Mouse (Mus musculus) limb, embryonic 12.5 days (tissue): ENCODE data around the gene Creb1. TPM values are rescaled to one million over a fixed set of nuclear protein-coding genes. Genes with fewer than 3 reads are reported as not detected.
A peak's percentile ranks its signal among the peaks of the same experiment; 100 is the strongest.

ENCODE experiments used
- ATAC-seq: fragments of 200-750 bp; cut with Nextera tagmentation; 2 replicates; pipeline ENCODE4 v1.8.0; 2017; ENCODE audit warnings: low read depth, moderate TSS enrichment; ENCODE audit not compliant: insufficient number of reproducible peaks, insufficient read depth, low FRiP score, low TSS enrichment
- H3K27ac ChIP-seq: fragments of 300-500 bp; sonication (generic); 2 replicates; pipeline ENCODE4 v1.5.1; 2016; ENCODE audit warnings: mild to moderate bottlenecking, moderate library complexity
- H3K27me3 ChIP-seq: fragments of 300-500 bp; sonication (generic); 2 replicates; pipeline ENCODE4 v1.6.1; 2016; ENCODE audit warnings: mild to moderate bottlenecking, moderate library complexity
- H3K36me3 ChIP-seq: fragments of 300-500 bp; sonication (generic); 2 replicates; pipeline ENCODE4 v1.6.1; 2016; ENCODE audit warnings: mild to moderate bottlenecking, moderate library complexity
- H3K4me1 ChIP-seq: fragments of 300-500 bp; sonication (generic); replicated peaks from 2 replicates; pipeline ENCODE4 v1.6.1; 2016
- H3K4me2 ChIP-seq: fragments of 300-500 bp; sonication (generic); 2 replicates; pipeline ENCODE4 v1.6.1; 2016; ENCODE audit warnings: mild to moderate bottlenecking, moderate library complexity
- H3K4me3 ChIP-seq: fragments of 300-500 bp; sonication (generic); replicated peaks from 2 replicates; pipeline ENCODE4 v1.5.1; 2016; ENCODE audit warnings: mild to moderate bottlenecking
- H3K9ac ChIP-seq: fragments of 300-500 bp; sonication (generic); replicated peaks from 2 replicates; pipeline ENCODE4 v1.6.1; 2016; ENCODE audit warnings: mild to moderate bottlenecking, moderate library complexity
- H3K9me3 ChIP-seq: fragments of 300-500 bp; sonication (generic); 2 replicates; pipeline ENCODE4 v1.6.1; 2016; ENCODE audit warnings: mild to moderate bottlenecking, moderate library complexity
- WGBS: fragments of 180-500 bp; shearing (Covaris S2); methylation state at CpG from one replicate; pipeline ENCODE4 v1.1.7; 2016; 5-methylcytosine and 5-hydroxymethylcytosine counted together
- polyA plus RNA-seq: library from polyadenylated mRNA; unstranded; fragments of >200 nt; fragmentation: Nextera tagmentation; extraction: Ambion mirVana; gene quantifications from 2 replicates; pipeline ENCODE4 v1.2.1, GENCODE M21; 2016

Creb1 gene
- polyA plus RNA-seq: 49.4 and 51.6 TPM in 2 replicates

GRCm38 (mm10) chr1:64532589-64533470, at the start of gene Creb1:
Creb1 (plus strand) TSS chr1:64532645.
- Histone ChIP-seq H3K9ac (peak within 1 kb of the TSS; percentile 98), H3K27me3 (no peaks in the 10 kb centered on the region), H3K4me1 (peaks cover 25% of the 10 kb centered on the region), H3K4me3 (peak within 1 kb of the TSS; percentile 86), H3K9me3 (no peaks in the 10 kb centered on the region), H3K4me2 (peak within 1 kb of the TSS; percentile 75), H3K36me3 (peaks cover 3% of the 10 kb centered on the region; the same call in 1 of the 2 replicates), H3K27ac (peak within 1 kb of the TSS; percentile 100)
- WGBS: under 1% methylated on average over 97 of the region's 119 CpGs
- peak; percentile 98 for ATAC-seq

- H3K27me3 ChIP-seq: no peaks in the 10 kb centered on the region
- no peak overlapping the region for H3K4me2 ChIP-seq
- 63% methylated on average over 4 of the region's 4 CpGs for WGBS
- no peaks in the 10 kb centered on the region for H3K4me1 ChIP-seq
- H3K4me3 ChIP-seq: no peak overlapping the region
- H3K27ac ChIP-seq: no peak overlapping the region
- H3K36me3 ChIP-seq: no peaks in the 10 kb centered on the region
- no peak overlapping the region for H3K9ac ChIP-seq
- ATAC-seq: no peak
- H3K9me3 ChIP-seq: no peaks in the 10 kb centered on the region
Measured at GRCm38 (mm10) chr1:64488521-64489029, 43.9 kb upstream of the Creb1 start.

GRCm38 (mm10) chr1:64496803-64497202, 35.6 kb upstream of the Creb1 start:
- no peaks in the 10 kb centered on the region for H3K27me3 ChIP-seq
- H3K4me3 ChIP-seq: no peak overlapping the region
- no peaks in the 10 kb centered on the region for H3K36me3 ChIP-seq
- H3K9ac ChIP-seq: no peak overlapping the region
- no peak overlapping the region for H3K27ac ChIP-seq
- no peak overlapping the region for H3K4me2 ChIP-seq
- H3K4me1 ChIP-seq: no peaks in the 10 kb centered on the region
- ATAC-seq: no peak
- no peaks in the 10 kb centered on the region for H3K9me3 ChIP-seq

GRCm38 (mm10) chr1:64501382-64502140, 30.9 kb upstream of the Creb1 start:
- H3K9me3 ChIP-seq: no peaks in the 10 kb centered on the region
- no peak overlapping the region for H3K4me3 ChIP-seq
- no peak overlapping the region for H3K9ac ChIP-seq
- H3K4me2 ChIP-seq: no peak overlapping the region
- ATAC-seq: no peak
- no peaks in the 10 kb centered on the region for H3K27me3 ChIP-seq
- H3K27ac ChIP-seq: no peak overlapping the region
- H3K36me3 ChIP-seq: no peaks in the 10 kb centered on the region
- no peaks in the 10 kb centered on the region for H3K4me1 ChIP-seq

GRCm38 (mm10) chr1:64508479-64509096, 23.9 kb upstream of the Creb1 start:
- no peak overlapping the region for H3K4me3 ChIP-seq
- no peak overlapping the region for H3K9ac ChIP-seq
- no peak for ATAC-seq
- H3K36me3 ChIP-seq: no peaks in the 10 kb centered on the region
- no peaks in the 10 kb centered on the region for H3K4me1 ChIP-seq
- no peaks in the 10 kb centered on the region for H3K9me3 ChIP-seq
- H3K4me2 ChIP-seq: no peak overlapping the region
- H3K27me3 ChIP-seq: no peaks in the 10 kb centered on the region
- H3K27ac ChIP-seq: no peak overlapping the region
- 81% methylated on average over 7 of the region's 7 CpGs for WGBS

- ATAC-seq: no peak
- 80% methylated on average over 1 of the region's 1 CpGs for WGBS
- no peaks in the 10 kb centered on the region for H3K9me3 ChIP-seq
Measured at GRCm38 (mm10) chr1:64509678-64510077, 22.8 kb upstream of the Creb1 start.

GRCm38 (mm10) chr1:64514184-64514583, 18.3 kb upstream of the Creb1 start:
- no peak overlapping the region for H3K9ac ChIP-seq
- H3K9me3 ChIP-seq: no peaks in the 10 kb centered on the region
- no peaks in the 10 kb centered on the region for H3K4me1 ChIP-seq
- 89% methylated on average over 7 of the region's 7 CpGs for WGBS
- ATAC-seq: no peak
- no peak overlapping the region for H3K4me3 ChIP-seq
- H3K27me3 ChIP-seq: no peaks in the 10 kb centered on the region
- H3K4me2 ChIP-seq: no peak overlapping the region
- H3K27ac ChIP-seq: no peak overlapping the region
- no peaks in the 10 kb centered on the region for H3K36me3 ChIP-seq

More at GRCm38 (mm10) chr1:64509678-64510077, 22.8 kb upstream of the Creb1 start:
- Histone ChIP-seq H3K27ac (no peak overlapping the region), H3K4me3 (no peak overlapping the region), H3K27me3 (no peaks in the 10 kb centered on the region), H3K4me2 (no peak overlapping the region), H3K9ac (no peak overlapping the region), H3K4me1 (no peaks in the 10 kb centered on the region), H3K36me3 (no peaks in the 10 kb centered on the region)

- no peak for ATAC-seq
Measured at GRCm38 (mm10) chr1:64516593-64516992, 15.9 kb upstream of the Creb1 start.

GRCm38 (mm10) chr1:64518480-64518879, 14.0 kb upstream of the Creb1 start:
- H3K27ac ChIP-seq: no peak overlapping the region
- 81% methylated on average over 3 of the region's 3 CpGs for WGBS
- H3K9ac ChIP-seq: no peak overlapping the region
- no peak for ATAC-seq
- 0 out of 2 replicates have a peak, but pooled peaks cover 4% of the 10 kb centered on the region for H3K4me1 ChIP-seq
- H3K4me2 ChIP-seq: no peak overlapping the region
- H3K9me3 ChIP-seq: no peaks in the 10 kb centered on the region
- no peaks in the 10 kb centered on the region for H3K36me3 ChIP-seq
- no peak overlapping the region for H3K4me3 ChIP-seq
- no peaks in the 10 kb centered on the region for H3K27me3 ChIP-seq

More at GRCm38 (mm10) chr1:64516593-64516992, 15.9 kb upstream of the Creb1 start:
- Histone ChIP-seq H3K9me3 (no peaks in the 10 kb centered on the region), H3K4me2 (no peak overlapping the region), H3K9ac (no peak overlapping the region), H3K27me3 (no peaks in the 10 kb centered on the region), H3K36me3 (no peaks in the 10 kb centered on the region), H3K27ac (no peak overlapping the region), H3K4me3 (no peak overlapping the region), H3K4me1 (0 out of 2 replicates have a peak, but pooled peaks cover under 1% of the 10 kb centered on the region)
- 79% methylated on average over 3 of the region's 3 CpGs for WGBS

- H3K27ac ChIP-seq: no peak overlapping the region
- H3K4me2 ChIP-seq: no peak overlapping the region
- no peaks in the 10 kb centered on the region for H3K36me3 ChIP-seq
- H3K9me3 ChIP-seq: no peaks in the 10 kb centered on the region
- WGBS: 63% methylated on average over 1 of the region's 1 CpGs
- ATAC-seq: no peak
- H3K9ac ChIP-seq: no peak overlapping the region
- H3K27me3 ChIP-seq: no peaks in the 10 kb centered on the region
- H3K4me3 ChIP-seq: no peak overlapping the region
- H3K4me1 ChIP-seq: 0 out of 2 replicates have a peak, but pooled peaks cover 4% of the 10 kb centered on the region
Measured at GRCm38 (mm10) chr1:64519345-64519744, 13.1 kb upstream of the Creb1 start.

GRCm38 (mm10) chr1:64519901-64520300, 12.5 kb upstream of the Creb1 start:
- Histone ChIP-seq H3K9ac (no peak overlapping the region), H3K4me2 (no peak overlapping the region), H3K9me3 (no peaks in the 10 kb centered on the region), H3K27me3 (no peaks in the 10 kb centered on the region), H3K4me1 (0 out of 2 replicates have a peak, but pooled peaks cover 4% of the 10 kb centered on the region), H3K4me3 (no peak overlapping the region), H3K27ac (no peak overlapping the region), H3K36me3 (no peaks in the 10 kb centered on the region)
- no peak for ATAC-seq
- WGBS: 78% methylated on average over 1 of the region's 1 CpGs
